8 mouse cellular contexts compared by ENCODE assay signal in the genomic region with DNA sequence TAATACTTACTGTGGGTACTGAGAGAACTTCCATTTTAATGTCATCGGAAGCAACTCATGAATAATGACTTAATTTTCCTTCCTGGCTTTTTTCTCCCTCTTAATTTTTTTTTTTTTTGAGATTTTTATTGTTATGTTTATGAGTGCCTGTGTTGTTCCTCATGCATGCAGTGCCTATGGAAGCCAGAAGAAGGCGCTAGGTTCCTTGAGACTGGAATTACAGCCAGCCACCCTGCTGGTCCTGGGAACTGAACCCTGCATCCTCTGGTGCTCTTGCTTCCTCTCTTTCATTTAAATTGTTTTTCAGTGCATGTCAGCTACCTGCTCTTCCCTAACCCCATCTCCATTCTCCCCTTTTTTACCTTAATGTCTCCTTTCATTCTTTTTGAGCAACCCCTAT. TPM values are rescaled to one million over a fixed set of nuclear protein-coding genes. Genes with fewer than 3 reads are reported as not detected.
DNase-seq lines count a peak whose midpoint lies in the region; ATAC-seq and TF ChIP-seq lines count a peak whose summit lies in the region.

No protein-coding gene starts in this region.

- peaks cover 39% of the 10 kb centered on the region for H3K79me2 ChIP-seq in myocyte (ENCODE audit: control insufficient read depth, insufficient read depth)

- H3K4me3 ChIP-seq in layer of hippocampus, adult 2 months, result peak overlapping the region; percentile 77
- peak overlapping the region; percentile 100 for H3K4me3 ChIP-seq in heart, embryonic 15.5 days
- peak overlapping the region; percentile 94 for H3K4me3 ChIP-seq in limb, embryonic 14.5 days (replicated peaks; ENCODE audit: low read length)
- H3K4me3 ChIP-seq in myocyte, result peak overlapping the region; percentile 39

- no peaks in the 10 kb centered on the region for H3K9me3 ChIP-seq in heart, embryonic 15.5 days (replicated peaks)
- no peaks in the 10 kb centered on the region for H3K9me3 ChIP-seq in limb, embryonic 14.5 days (ENCODE audit: control insufficient read depth, low read length)

- no peak for TF ChIP-seq POLR2A in limb, embryonic 14.5 days (IDR thresholded peaks at IDR 0.05; ENCODE audit: borderline replicate concordance, extremely low read depth, insufficient read depth, insufficient read length)
- TF ChIP-seq POLR2A in myocyte (IDR thresholded peaks at IDR 0.05; ENCODE audit: insufficient read length, low read depth), result no peak

- no peak for DNase-seq in layer of hippocampus, adult 2 months (ENCODE audit: low spot score in 2 of 2)
- DNase-seq in layer of hippocampus, adult 18-20 months (ENCODE audit: low spot score in 2 of 2), result no peak
- DNase-seq in brain, adult 2 months (ENCODE audit: low read depth, low spot score), result peak; percentile 77
- DNase-seq in limb, embryonic 14.5 days (ENCODE audit: low spot score), result peak; percentile 18
- DNase-seq in frontal cortex, postnatal 36 days (ENCODE audit: low spot score in 2 of 2), result no peak
- DNase-seq in left cerebral cortex, postnatal 10 days (ENCODE audit: extremely low spot score in 1 of 2, low spot score in 2 of 2), result no peak

- ATAC-seq in heart, embryonic 15.5 days (replicated peaks; ENCODE audit: insufficient number of reproducible peaks, insufficient read depth, low FRiP score, low read depth), result no peak
- no peak for ATAC-seq in limb, embryonic 14.5 days (ENCODE audit: low FRiP score, low read depth)

- no peak overlapping the region for H3ac ChIP-seq in myocyte (ENCODE audit: control insufficient read depth, insufficient read length)

- intact Hi-C loops in left cerebral cortex, postnatal 10 days (cut with DNase I), result no loop called here

- TF ChIP-seq CTCF in layer of hippocampus, adult 2 months (conservative IDR thresholded peaks at IDR 0.05), result peak; percentile 73

- peak overlapping the region; percentile 79; the same call in 1 of the 2 replicates for H3K27ac ChIP-seq in layer of hippocampus, adult 2 months
- no peak overlapping the region for H3K27ac ChIP-seq in heart, embryonic 15.5 days
- H3K27ac ChIP-seq in limb, embryonic 14.5 days (replicated peaks; ENCODE audit: low read depth, low read length), result no peak overlapping the region

- H3K27me3 ChIP-seq in heart, embryonic 15.5 days, result no peaks in the 10 kb centered on the region
- H3K27me3 ChIP-seq in limb, embryonic 14.5 days (ENCODE audit: control insufficient read depth, insufficient read depth, low read length), result no peaks in the 10 kb centered on the region
- no peaks in the 10 kb centered on the region for H3K27me3 ChIP-seq in myocyte (ENCODE audit: control insufficient read depth, insufficient read depth, insufficient read length)

- H3K4me2 ChIP-seq in heart, embryonic 15.5 days, result peak overlapping the region; percentile 88
- H3K4me2 ChIP-seq in limb, embryonic 14.5 days (replicated peaks; ENCODE audit: low read depth, low read length, severe bottlenecking), result peak overlapping the region; percentile 93
- peak overlapping the region; percentile 100 for H3K4me2 ChIP-seq in myocyte (ENCODE audit: low read depth)

- H3K4me1 ChIP-seq in heart, embryonic 15.5 days (replicated peaks), result peaks cover 51% of the 10 kb centered on the region
- H3K4me1 ChIP-seq in limb, embryonic 14.5 days (ENCODE audit: control insufficient read depth, insufficient read depth, low read length), result peaks cover 19% of the 10 kb centered on the region

- 71% methylated on average over 2 of the region's 2 CpGs for WGBS in heart, embryonic 15.5 days
- WGBS in limb, embryonic 14.5 days, result 40% methylated on average over 2 of the region's 2 CpGs

- H3K9ac ChIP-seq in heart, embryonic 15.5 days, result 0 out of 2 replicates have a peak overlapping the region, but pooled peaks have one; percentile 96
- no peak overlapping the region for H3K9ac ChIP-seq in limb, embryonic 14.5 days (ENCODE audit: low read depth, low read length, severe bottlenecking)

- peaks cover 15% of the 10 kb centered on the region; the same call in 1 of the 2 replicates for H3K36me3 ChIP-seq in heart, embryonic 15.5 days
- peaks cover 22% of the 10 kb centered on the region for H3K36me3 ChIP-seq in limb, embryonic 14.5 days (ENCODE audit: control insufficient read depth, insufficient read depth, low read length)
- no peaks in the 10 kb centered on the region for H3K36me3 ChIP-seq in myocyte (ENCODE audit: control insufficient read depth, insufficient read depth)

TF ChIP-seq in myocyte, 11 proteins besides CTCF, POLR2A, EP300 and RAD21:
- no peak for TF ChIP-seq SRF (IDR thresholded peaks at IDR 0.05; ENCODE audit: control insufficient read depth, insufficient read length, low read depth)
- no peak for TF ChIP-seq MYOD1 (IDR thresholded peaks at IDR 0.05; ENCODE audit: control insufficient read depth in 1 of 3, insufficient read length in 2 of 3, low read depth in 2 of 3)

RNA-seq across cellular contexts. Expression of gene Cnnm3, which starts 2.1 kb away (rescaled TPM):
- 10 to 100 TPM; 33.1 to 38.1 TPM for total RNA-seq in layer of hippocampus, adult 2 months (2021)
- 10 to 100 TPM; 40.8 to 41.3 TPM for total RNA-seq in layer of hippocampus, adult 18-20 months (2021)
- polyA plus RNA-seq in heart, embryonic 15.5 days (2015; fragmentation: Nextera tagmentation; extraction: Ambion mirVana), result 2.4 and 3.5 TPM in 2 replicates
- 22.5 and 25.9 TPM in 2 replicates for polyA plus RNA-seq in limb, embryonic 14.5 days (2012; rRNA removed)
- 6.4 and 6.8 TPM in 2 replicates for polyA plus RNA-seq in limb, embryonic 14.5 days (2014; fragmentation: Nextera tagmentation; extraction: Ambion mirVana)
- polyA plus RNA-seq in myocyte (2012; fragmentation: generic; extraction: Trizol), result 10.2 TPM
- total RNA-seq in left cerebral cortex, postnatal 10 days (2021), result 10 to 100 TPM; 30.3 to 34.1 TPM

RNA-seq across cellular contexts. Expression of gene Ankrd23, which starts 23.0 kb away (rescaled TPM):
- 10 to 100 TPM in 1 of 2 experiments, 1 to 10 TPM in 1; 6.8 to 10.3 TPM for total RNA-seq in layer of hippocampus, adult 2 months (2021)
- 1 to 10 TPM; 5.1 to 6.8 TPM for total RNA-seq in layer of hippocampus, adult 18-20 months (2021)
- polyA plus RNA-seq in heart, embryonic 15.5 days (2015; fragmentation: Nextera tagmentation; extraction: Ambion mirVana), result 25.3 and 26.7 TPM in 2 replicates
- 27.4 and 32.8 TPM in 2 replicates for polyA plus RNA-seq in limb, embryonic 14.5 days (2012; rRNA removed)
- 9.9 and 11.6 TPM in 2 replicates for polyA plus RNA-seq in limb, embryonic 14.5 days (2014; fragmentation: Nextera tagmentation; extraction: Ambion mirVana)
- polyA plus RNA-seq in myocyte (2012; fragmentation: generic; extraction: Trizol), result 78.6 TPM
- total RNA-seq in left cerebral cortex, postnatal 10 days (2021), result 1 to 10 TPM; 5.3 to 5.8 TPM

RNA-seq across cellular contexts. Expression of gene Gm42417, which starts 25.5 kb away (rescaled TPM):
- not detected for total RNA-seq in layer of hippocampus, adult 2 months (2021)
- not detected for total RNA-seq in layer of hippocampus, adult 18-20 months (2021)
- 0.22 TPM in 1 of 2 replicates, not detected in the other for polyA plus RNA-seq in heart, embryonic 15.5 days (2015; fragmentation: Nextera tagmentation; extraction: Ambion mirVana)
- 0.47 TPM in 1 of 2 replicates, not detected in the other for polyA plus RNA-seq in limb, embryonic 14.5 days (2012; rRNA removed)
- not detected in 2 replicates for polyA plus RNA-seq in limb, embryonic 14.5 days (2014; fragmentation: Nextera tagmentation; extraction: Ambion mirVana)
- polyA plus RNA-seq in myocyte (2012; fragmentation: generic; extraction: Trizol), result 0.13 TPM
- under 1 TPM in 1 of 2 experiments, not detected in 1; 0.49 TPM for total RNA-seq in left cerebral cortex, postnatal 10 days (2021)

RNA-seq across cellular contexts. Expression of gene Ankrd39, which starts 33.5 kb away (rescaled TPM):
- 10 to 100 TPM; 13.4 to 13.7 TPM for total RNA-seq in layer of hippocampus, adult 2 months (2021)
- total RNA-seq in layer of hippocampus, adult 18-20 months (2021), result 10 to 100 TPM; 11.1 TPM
- 27.3 and 30.4 TPM in 2 replicates for polyA plus RNA-seq in heart, embryonic 15.5 days (2015; fragmentation: Nextera tagmentation; extraction: Ambion mirVana)
- 22.4 and 26.2 TPM in 2 replicates for polyA plus RNA-seq in limb, embryonic 14.5 days (2012; rRNA removed)
- 22.5 and 22.9 TPM in 2 replicates for polyA plus RNA-seq in limb, embryonic 14.5 days (2014; fragmentation: Nextera tagmentation; extraction: Ambion mirVana)
- 17.9 TPM for polyA plus RNA-seq in myocyte (2012; fragmentation: generic; extraction: Trizol)
- total RNA-seq in left cerebral cortex, postnatal 10 days (2021), result 10 to 100 TPM; 13.4 to 18.1 TPM

RNA-seq across cellular contexts. Expression of gene Cnnm4, which starts 42.3 kb away (rescaled TPM):
- total RNA-seq in layer of hippocampus, adult 2 months (2021), result 10 to 100 TPM; 16.9 to 17.2 TPM
- 10 to 100 TPM; 15.6 to 16.6 TPM for total RNA-seq in layer of hippocampus, adult 18-20 months (2021)
- polyA plus RNA-seq in heart, embryonic 15.5 days (2015; fragmentation: Nextera tagmentation; extraction: Ambion mirVana), result 5.4 and 6.9 TPM in 2 replicates
- polyA plus RNA-seq in limb, embryonic 14.5 days (2012; rRNA removed), result 7.3 and 9.4 TPM in 2 replicates
- 13.1 and 15.1 TPM in 2 replicates for polyA plus RNA-seq in limb, embryonic 14.5 days (2014; fragmentation: Nextera tagmentation; extraction: Ambion mirVana)
- polyA plus RNA-seq in myocyte (2012; fragmentation: generic; extraction: Trizol), result 21.6 TPM
- 10 to 100 TPM; 12.7 to 13.7 TPM for total RNA-seq in left cerebral cortex, postnatal 10 days (2021)

Comparison
In these comparisons a context has a peak if more than half of its experiments do, and no peak if none do; other contexts are left out.
1. DNase-seq: peak in brain, adult 2 months (single experiment) and limb, embryonic 14.5 days (single experiment); none in layer of hippocampus, adult 2 months (0 of 2), layer of hippocampus, adult 18-20 months (0 of 2), frontal cortex, postnatal 36 days (0 of 2) and left cerebral cortex, postnatal 10 days (0 of 2).
2. H3K4me3 ChIP-seq: peak in every context shown above with its lines; median percentile 100 in heart, embryonic 15.5 days; 94 in limb, embryonic 14.5 days; 77 in layer of hippocampus, adult 2 months; 39 in myocyte.
3. Peak in every context shown above with its lines, with median percentiles within 50 percentile points of each other: H3K4me2 ChIP-seq.